Mouse (Mus musculus) left cerebral cortex, adult 2 months (tissue): ENCODE measurements around the gene Mael. TPM values are rescaled to one million over a fixed set of nuclear protein-coding genes. Genes with fewer than 3 reads are reported as not detected.

Experiments used
- DNase-seq, 2 experiments: peaks; one replicate each; pipeline ENCODE4 v3.0.0; 2021 to 2022; ENCODE audit warnings: low spot score in 2 of 2, mixed read lengths in 1 of 2; ENCODE audit errors: extremely low spot score in 1 of 2
- H3K27ac ChIP-seq: fragments of 200-600 bp; 2 replicates; pipeline ENCODE4 v1.8.1; 2022
- H3K4me3 ChIP-seq: fragments of 200-600 bp; 2 replicates; pipeline ENCODE4 v1.8.1; 2022
- CTCF ChIP-seq: fragments of 200-600 bp; IDR thresholded peaks from 2 replicates; pipeline ENCODE4 v1.8.1; 2022; ENCODE audit warnings: antibody characterized with exemption, mild to moderate bottlenecking, moderate library complexity
- intact Hi-C: fragments of 180-260 bp; cut with DNase I; formaldehyde crosslinking; loops from one replicate; pipeline ENCODE4 v1.15.1; 2025
- total RNA-seq, 2 experiments: library from RNA; stranded (reverse); gene quantifications; 2 replicates each; pipeline ENCODE4 v1.2.3; 2021

The Mael gene
- total RNA-seq, 2 experiments from 2014 or later: not detected

- intact Hi-C loops: no loop called here
- Histone ChIP-seq H3K27ac (no peak overlapping the region), H3K4me3 (no peak overlapping the region)
- no peak for TF ChIP-seq CTCF
- DNase-seq: no peak
Measured at GRCm38 (mm10) chr1:166165159-166165558, 73.4 kb downstream of the Mael start.

- intact Hi-C loops: loop anchor here (5.0 kb wide), 2 partner anchors 183 to 198 kb away; no protein-coding TSS in a partner anchor
- DNase-seq: no peak
- H3K27ac ChIP-seq: no peak overlapping the region
- H3K4me3 ChIP-seq: no peak overlapping the region
- no peak for TF ChIP-seq CTCF
Measured at GRCm38 (mm10) chr1:166164580-166164979, 74.0 kb downstream of the Mael start.

- intact Hi-C loops: loop anchor here (1.0 to 5.0 kb wide), 3 partner anchors 158 to 201 kb away; no protein-coding TSS in a partner anchor
- H3K4me3 ChIP-seq: no peak overlapping the region
- H3K27ac ChIP-seq: no peak overlapping the region
- TF ChIP-seq CTCF: peak; percentile 89
- DNase-seq: peak; percentile 69 to 82
Measured at GRCm38 (mm10) chr1:166160569-166161445, 77.7 kb downstream of the Mael start.

- no peak overlapping the region for H3K4me3 ChIP-seq
- no peak for DNase-seq
- intact Hi-C loops: loop anchor here (1.0 to 5.0 kb wide), 3 partner anchors 159 to 202 kb away; no protein-coding TSS in a partner anchor
- no peak overlapping the region for H3K27ac ChIP-seq
- no peak for TF ChIP-seq CTCF
Measured at GRCm38 (mm10) chr1:166160111-166160510, 78.4 kb downstream of the Mael start.

- no peak overlapping the region for H3K27ac ChIP-seq
- TF ChIP-seq CTCF: peak; percentile 5; the same call in 1 of the 2 replicates
- H3K4me3 ChIP-seq: no peak overlapping the region
- DNase-seq: no peak
- intact Hi-C loops: no loop called here
Measured at GRCm38 (mm10) chr1:166158664-166159063, 79.9 kb downstream of the Mael start.

- no peak for DNase-seq
- H3K27ac ChIP-seq: no peak overlapping the region
- H3K4me3 ChIP-seq: no peak overlapping the region
- TF ChIP-seq CTCF: no peak
- intact Hi-C loops: no loop called here
Measured at GRCm38 (mm10) chr1:166157712-166158111, 80.8 kb downstream of the Mael start.

DNA sequence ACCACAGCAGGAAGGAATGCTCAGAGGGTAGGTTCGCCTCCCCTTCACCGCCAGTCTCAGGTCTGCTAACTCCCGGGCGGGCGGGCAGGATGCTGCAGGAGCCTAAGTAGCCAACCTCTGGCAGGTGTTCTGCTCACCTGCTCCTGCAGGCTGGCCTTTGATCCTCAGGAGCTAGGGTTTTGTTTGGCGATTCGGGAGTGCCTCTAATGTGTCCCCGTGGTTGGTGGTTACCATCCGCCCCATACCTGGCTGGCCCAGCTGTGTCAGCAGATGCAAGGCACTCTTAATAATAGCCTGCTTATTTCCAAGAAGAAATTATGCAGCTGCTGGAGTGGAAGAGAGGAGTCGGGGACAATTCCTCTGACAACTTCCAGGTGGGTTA, 83.4 kb downstream of the Mael start:
- H3K4me3 ChIP-seq: no peak overlapping the region
- H3K27ac ChIP-seq: no peak overlapping the region
- TF ChIP-seq CTCF: no peak
- intact Hi-C loops: loop anchor here (2.0 kb wide), 1 partner anchor 374 kb away; no protein-coding TSS in a partner anchor
- DNase-seq: no peak

DNA sequence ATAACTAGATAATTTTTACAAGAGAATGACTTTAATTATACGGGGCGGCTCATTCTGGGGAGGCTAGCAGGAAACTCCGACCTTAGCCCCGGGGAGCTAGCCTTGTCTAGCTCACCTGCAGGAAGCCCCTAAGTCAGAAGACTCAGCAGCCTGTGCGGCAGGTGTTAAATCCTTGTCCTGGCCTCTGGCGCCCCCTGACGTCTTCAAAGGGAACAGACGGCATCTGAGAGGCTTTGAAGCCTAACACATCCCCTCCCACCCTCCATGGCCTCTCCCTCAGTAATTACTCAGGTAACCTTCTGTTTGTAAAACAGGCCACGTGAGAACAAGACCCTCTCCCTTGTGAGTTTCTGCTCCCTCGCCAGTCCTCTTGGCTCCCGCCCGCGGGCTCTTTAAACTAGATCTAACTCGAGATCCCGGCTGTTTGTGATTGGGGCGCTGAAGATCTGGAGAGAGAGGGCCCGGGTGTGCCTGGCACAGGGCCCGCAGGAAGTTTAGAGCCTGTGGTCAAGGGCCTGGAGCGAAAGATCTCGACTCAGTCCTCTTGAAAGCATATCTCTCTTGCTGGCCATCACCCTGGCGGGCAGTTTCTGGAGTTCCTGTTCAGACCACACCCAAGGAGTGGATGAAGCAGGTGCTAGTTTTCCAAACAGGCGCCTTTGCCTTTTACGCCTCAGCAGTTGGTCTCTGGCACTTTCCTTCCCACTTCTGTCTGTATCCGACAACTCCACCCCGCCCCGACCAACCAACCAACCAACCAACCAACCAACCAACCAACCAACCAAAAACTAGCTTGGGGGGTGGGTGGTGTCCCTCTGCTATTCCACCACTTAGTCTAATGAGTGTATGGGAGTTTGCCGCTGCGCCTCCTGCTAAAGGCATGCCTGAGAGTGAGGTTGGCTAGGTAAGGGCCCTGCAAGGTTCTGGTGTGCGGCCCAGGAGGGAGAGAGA, 84.1 kb downstream of the Mael start:
- no peak overlapping the region for H3K27ac ChIP-seq
- TF ChIP-seq CTCF: peak; percentile 95
- DNase-seq: peak; percentile 73 to 76
- no peak overlapping the region for H3K4me3 ChIP-seq
- intact Hi-C loops: loop anchor here (2.0 to 5.0 kb wide), 2 partner anchors 107 to 374 kb away; no protein-coding TSS in a partner anchor

DNA sequence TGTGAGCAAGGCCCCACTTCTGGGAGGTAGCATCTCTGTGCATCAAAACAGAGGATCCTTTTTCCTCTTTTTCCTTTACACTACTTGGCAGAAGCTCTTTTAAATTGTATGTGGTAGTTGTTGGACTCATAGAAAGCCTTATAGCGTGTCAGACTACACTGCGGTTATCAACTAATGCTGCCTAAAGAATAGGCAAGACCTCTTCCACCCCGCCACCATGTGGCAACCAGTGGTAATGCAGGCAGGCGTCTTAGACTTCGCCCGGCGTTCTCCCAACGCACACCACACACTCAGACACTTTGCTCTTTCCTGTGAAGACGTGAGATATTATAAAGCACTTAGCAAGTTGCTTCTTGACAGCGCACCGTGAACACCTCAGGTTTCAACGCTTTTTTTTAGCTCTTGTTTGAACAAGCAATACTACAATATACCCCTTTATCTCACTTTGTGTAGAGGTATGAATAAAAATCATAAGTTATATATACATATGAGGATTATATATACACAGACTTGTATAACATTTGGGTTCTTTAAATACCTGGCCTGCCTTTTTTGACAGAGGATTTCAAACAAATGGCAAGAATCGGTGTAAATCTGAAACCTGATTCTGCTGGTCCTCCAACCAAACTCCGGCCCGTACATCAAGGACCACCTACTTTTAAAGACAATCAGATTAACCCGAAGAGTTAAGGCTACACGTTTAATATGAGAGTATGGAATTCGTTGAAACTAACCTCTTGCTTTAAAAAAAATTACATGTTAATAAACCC, 85.0 kb downstream of the Mael start:
- intact Hi-C loops: loop anchor here (1.0 to 5.0 kb wide), 5 partner anchors 106 to 379 kb away; partner anchors contain the start of gene Pou2f1
- Histone ChIP-seq H3K4me3 (no peak overlapping the region), H3K27ac (no peak overlapping the region)
- TF ChIP-seq CTCF: no peak; the same call in none of the 2 replicates
- peak; percentile 87 to 94 for DNase-seq

DNA sequence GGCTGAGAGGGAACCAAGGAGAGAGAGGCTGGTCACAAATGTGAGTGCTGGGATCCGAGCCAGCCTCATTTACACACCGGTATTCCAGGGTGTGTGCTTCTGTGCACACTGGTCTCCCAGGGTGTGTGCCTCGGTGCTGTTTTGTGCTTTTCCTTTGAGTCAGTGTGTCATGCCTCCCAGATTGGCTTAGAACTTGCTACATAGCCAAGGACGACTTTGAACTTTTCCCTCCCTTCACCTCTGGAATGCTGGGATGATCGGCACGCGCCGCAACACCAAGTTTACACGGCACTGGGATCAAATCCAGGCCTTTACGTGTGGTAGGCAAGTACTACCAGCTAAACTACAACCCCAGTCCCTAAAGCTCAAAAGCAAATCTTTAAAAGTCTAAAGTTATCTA, 86.5 kb downstream of the Mael start:
- intact Hi-C loops: loop anchor here (2.0 to 5.0 kb wide), 2 partner anchors 105 to 377 kb away; no protein-coding TSS in a partner anchor
- TF ChIP-seq CTCF: no peak
- DNase-seq: no peak
- Histone ChIP-seq H3K27ac (no peak overlapping the region), H3K4me3 (no peak overlapping the region)

DNA sequence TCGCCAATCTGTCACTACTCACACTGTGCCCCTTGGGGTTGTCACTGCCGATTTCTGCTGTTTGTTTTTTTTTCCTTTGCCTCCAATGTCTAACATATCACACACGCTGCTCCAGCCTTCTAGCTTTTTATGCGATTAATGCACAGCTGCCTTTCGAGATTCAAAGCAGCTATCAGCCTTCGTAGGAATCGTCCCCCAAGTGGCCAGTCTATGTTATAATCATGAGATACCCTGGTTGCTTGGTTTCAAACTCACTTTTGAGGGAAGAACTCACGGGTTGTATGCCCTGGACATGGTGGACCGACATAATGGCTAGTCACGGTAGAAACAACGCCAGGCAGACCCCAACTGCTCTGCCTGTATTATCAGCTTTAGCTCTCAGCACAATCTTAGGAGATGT, 87.2 kb downstream of the Mael start:
- no peak for DNase-seq
- intact Hi-C loops: loop anchor here (5.0 kb wide), 1 partner anchor 104 kb away; no protein-coding TSS in a partner anchor
- no peak overlapping the region for H3K27ac ChIP-seq
- no peak overlapping the region for H3K4me3 ChIP-seq
- TF ChIP-seq CTCF: peak; percentile 24

Other genes starting within 250 kb of the Mael start
- gene Pou2f1, start 236.1 kb downstream of the Mael start, total RNA-seq: 10 to 100 TPM; 18.0 to 22.8 TPM
- under 1 TPM; 0.12 to 0.16 TPM for gene Dusp27, start 110.8 kb downstream of the Mael start, total RNA-seq
- gene Gpa33, start 108.5 kb downstream of the Mael start, total RNA-seq: not detected
- gene Ildr2, start 15.4 kb upstream of the Mael start, total RNA-seq: 100 to 1,000 TPM; 111 to 119 TPM
- gene Tada1, start 140.3 kb upstream of the Mael start, total RNA-seq: 10 to 100 TPM; 35.2 to 36.9 TPM
- gene Pogk, start 171.1 kb upstream of the Mael start, total RNA-seq: 10 to 100 TPM; 39.8 to 39.9 TPM